Mouse (Mus musculus) midbrain, embryonic 10.5 days (tissue): ENCODE results near the gene Ctf2. TPM values are rescaled to one million over a fixed set of nuclear protein-coding genes. Genes with fewer than 3 reads are reported as not detected.
"Not testable (repeated sequence)": the region's sequence is repeated elsewhere in the genome, so short reads cannot be mapped to it uniquely, and the experiment has no call there.

Experiments used
- DNase-seq: peaks from one replicate; pipeline ENCODE4 v3.0.0-alpha.2; 2017; ENCODE audit warnings: low spot score
- H3K27ac ChIP-seq: fragments of 300-500 bp; sonication (generic); replicated peaks from 2 replicates; pipeline ENCODE4 v1.5.1; 2016; ENCODE audit warnings: mild to moderate bottlenecking
- H3K27me3 ChIP-seq: fragments of 300-500 bp; sonication (generic); 2 replicates; pipeline ENCODE4 v1.6.1; 2016; ENCODE audit warnings: low read depth, mild to moderate bottlenecking; ENCODE audit not compliant: poor library complexity, severe bottlenecking
- H3K36me3 ChIP-seq: fragments of 300-500 bp; sonication (generic); 2 replicates; pipeline ENCODE4 v1.6.1; 2016; ENCODE audit warnings: mild to moderate bottlenecking, moderate library complexity
- H3K4me1 ChIP-seq: fragments of 300-500 bp; sonication (generic); 2 replicates; pipeline ENCODE4 v1.6.1; 2016
- H3K4me3 ChIP-seq: fragments of 300-500 bp; sonication (generic); 2 replicates; pipeline ENCODE4 v1.5.1; 2016; ENCODE audit warnings: mild to moderate bottlenecking, moderate library complexity
- H3K9me3 ChIP-seq: fragments of 300-500 bp; sonication (generic); replicated peaks from 2 replicates; pipeline ENCODE4 v1.6.1; 2016; ENCODE audit warnings: mild to moderate bottlenecking
- WGBS: fragments of 180-500 bp; shearing (Covaris S2); methylation state at CpG from one replicate; pipeline ENCODE4 v1.1.7; 2016; 5-methylcytosine and 5-hydroxymethylcytosine counted together
- polyA plus RNA-seq: library from polyadenylated mRNA; unstranded; fragments of >200 nt; fragmentation: Nextera tagmentation; extraction: Ambion mirVana; gene quantifications from 2 replicates; pipeline ENCODE4 v1.2.1, GENCODE M21; 2016

Gene Ctf2
- polyA plus RNA-seq: 0.22 and 0.36 TPM in 2 replicates

- not testable (repeated sequence) for H3K27me3 ChIP-seq, H3K4me3 ChIP-seq, H3K4me1 ChIP-seq, H3K36me3 ChIP-seq, DNase-seq, H3K27ac ChIP-seq, H3K9me3 ChIP-seq
- WGBS: 89% methylated on average over 1 of the region's 5 CpGs
Observed at GRCm38 (mm10) chr7:127732066-127732465, at the start of gene Ctf2. Gene Ctf2 (minus strand): TSS chr7:127732166.

GRCm38 (mm10) chr7:127778350-127778749 is 46.4 kb upstream of the Ctf2 start:
- WGBS: 78% methylated on average over 4 of the region's 4 CpGs
- peak overlapping the region; percentile 97 for H3K4me3 ChIP-seq
- peak overlapping the region; percentile 100 for H3K27ac ChIP-seq
- no peak for DNase-seq
- peaks cover 21% of the 10 kb centered on the region for H3K4me1 ChIP-seq
- no peaks in the 10 kb centered on the region for H3K9me3 ChIP-seq
- H3K27me3 ChIP-seq: no peaks in the 10 kb centered on the region
- H3K36me3 ChIP-seq: peaks cover 49% of the 10 kb centered on the region

GRCm38 (mm10) chr7:127777474-127778266 is 45.7 kb upstream of the Ctf2 start:
- DNase-seq: peak; percentile 79
- H3K4me3 ChIP-seq: peak overlapping the region; percentile 97
- H3K27me3 ChIP-seq: no peaks in the 10 kb centered on the region
- 4% methylated on average over 60 of the region's 66 CpGs for WGBS
- peaks cover 21% of the 10 kb centered on the region for H3K4me1 ChIP-seq
- H3K9me3 ChIP-seq: no peaks in the 10 kb centered on the region
- H3K27ac ChIP-seq: peak overlapping the region; percentile 100
- peaks cover 43% of the 10 kb centered on the region for H3K36me3 ChIP-seq

- WGBS: under 1% methylated on average over 69 of the region's 70 CpGs
- peak overlapping the region; percentile 100 for H3K27ac ChIP-seq
- H3K4me1 ChIP-seq: peaks cover 21% of the 10 kb centered on the region
- DNase-seq: peak; percentile 95
- H3K4me3 ChIP-seq: peak overlapping the region; percentile 97
- H3K9me3 ChIP-seq: no peaks in the 10 kb centered on the region
- peaks cover 36% of the 10 kb centered on the region for H3K36me3 ChIP-seq
- no peaks in the 10 kb centered on the region for H3K27me3 ChIP-seq
Observed at GRCm38 (mm10) chr7:127776878-127777473, 45.0 kb upstream of the Ctf2 start.

DNA sequence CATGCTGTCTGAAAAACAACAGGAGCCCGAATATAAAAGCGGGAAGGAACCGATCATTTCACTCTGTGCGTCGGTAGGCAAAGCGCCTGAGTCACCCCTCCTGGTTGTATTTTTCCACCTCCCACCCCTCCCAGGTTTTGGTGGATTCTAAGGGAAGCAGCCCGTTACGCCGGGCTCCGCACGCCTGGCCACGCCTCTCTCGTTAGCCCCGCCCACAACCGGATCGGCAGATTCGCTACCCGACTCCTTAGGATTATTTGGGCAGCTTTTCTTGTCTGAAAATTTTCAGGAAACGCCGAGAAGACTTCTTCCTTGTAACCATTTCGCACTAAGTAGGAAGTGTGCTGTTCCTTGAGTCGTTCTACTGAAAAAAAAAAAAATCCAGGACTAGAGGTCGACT is 44.5 kb upstream of the Ctf2 start, which contains the start of gene Setd1a:
Gene Setd1a (plus strand): TSS at position 245 of the 400 bp plus-strand sequence.
- Histone ChIP-seq H3K9me3 (no peaks in the 10 kb centered on the region), H3K27me3 (no peaks in the 10 kb centered on the region), H3K4me3 (peak within 1 kb of the TSS; percentile 97), H3K36me3 (peaks cover 31% of the 10 kb centered on the region), H3K27ac (peak within 1 kb of the TSS; percentile 100), H3K4me1 (peaks cover 22% of the 10 kb centered on the region)
- DNase-seq: peak; percentile 85
- WGBS: under 1% methylated on average over 23 of the region's 23 CpGs

- 77% methylated on average over 7 of the region's 7 CpGs for WGBS
- not testable (repeated sequence) for H3K27me3 ChIP-seq, DNase-seq, H3K9me3 ChIP-seq
- peak overlapping the region; percentile 97 for H3K4me3 ChIP-seq
- peaks cover 25% of the 10 kb centered on the region for H3K36me3 ChIP-seq
- peak overlapping the region; percentile 100 for H3K27ac ChIP-seq
- peaks cover 28% of the 10 kb centered on the region for H3K4me1 ChIP-seq
Observed at GRCm38 (mm10) chr7:127775837-127776236, 43.9 kb upstream of the Ctf2 start.

- peak; percentile 63 for DNase-seq
- 48% methylated on average over 9 of the region's 9 CpGs for WGBS
- H3K27me3 ChIP-seq: no peaks in the 10 kb centered on the region
- peaks cover 48% of the 10 kb centered on the region for H3K4me1 ChIP-seq
- H3K9me3 ChIP-seq: no peaks in the 10 kb centered on the region
- H3K27ac ChIP-seq: no peak overlapping the region
- H3K36me3 ChIP-seq: peaks cover 5% of the 10 kb centered on the region
- H3K4me3 ChIP-seq: peak overlapping the region; percentile 16; the same call in 1 of the 2 replicates
Observed at GRCm38 (mm10) chr7:127773664-127774384, 41.9 kb upstream of the Ctf2 start.

DNA sequence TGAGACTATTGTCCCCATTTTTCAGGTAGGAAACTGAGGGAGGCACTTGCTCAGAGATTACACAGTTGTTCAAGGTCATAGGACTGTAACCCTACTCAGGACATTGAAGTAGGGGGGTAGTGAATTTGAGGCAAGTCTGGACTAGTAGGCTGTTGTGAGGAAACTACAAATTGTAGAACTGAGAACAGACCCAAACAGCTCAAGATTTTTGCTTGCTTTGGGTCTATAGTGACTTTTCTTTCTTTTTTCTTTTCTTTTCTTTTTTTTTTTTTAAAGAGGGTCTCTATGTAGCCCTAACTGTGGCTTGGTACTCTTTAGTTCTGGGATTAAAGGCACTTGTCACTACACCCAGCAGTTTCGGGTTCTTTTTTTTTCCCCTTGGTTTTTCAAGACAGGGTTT is 40.6 kb upstream of the Ctf2 start:
- Histone ChIP-seq H3K9me3 (no peaks in the 10 kb centered on the region), H3K27ac (no peak overlapping the region), H3K27me3 (no peaks in the 10 kb centered on the region), H3K4me1 (peaks cover 48% of the 10 kb centered on the region), H3K36me3 (peaks cover 11% of the 10 kb centered on the region), H3K4me3 (no peak overlapping the region)
- WGBS: 93% methylated on average over 1 of the region's 1 CpGs
- DNase-seq: no peak

GRCm38 (mm10) chr7:127772080-127772479 is 40.1 kb upstream of the Ctf2 start:
- no peak overlapping the region for H3K27ac ChIP-seq
- H3K4me1 ChIP-seq: peaks cover 48% of the 10 kb centered on the region
- no peak overlapping the region for H3K4me3 ChIP-seq
- no peaks in the 10 kb centered on the region for H3K27me3 ChIP-seq
- DNase-seq: no peak
- WGBS: 87% methylated on average over 3 of the region's 3 CpGs
- H3K36me3 ChIP-seq: peaks cover 15% of the 10 kb centered on the region
- no peaks in the 10 kb centered on the region for H3K9me3 ChIP-seq

GRCm38 (mm10) chr7:127771262-127771661 is 39.3 kb upstream of the Ctf2 start:
- no peak for DNase-seq
- Histone ChIP-seq H3K4me1 (peaks cover 47% of the 10 kb centered on the region), H3K27me3 (no peaks in the 10 kb centered on the region), H3K36me3 (peaks cover 24% of the 10 kb centered on the region), H3K27ac (no peak overlapping the region), H3K4me3 (0 out of 2 replicates have a peak overlapping the region, but pooled peaks have one; percentile 9), H3K9me3 (no peaks in the 10 kb centered on the region)
- 77% methylated on average over 5 of the region's 5 CpGs for WGBS

GRCm38 (mm10) chr7:127770039-127770905 is 38.3 kb upstream of the Ctf2 start:
- H3K4me1 ChIP-seq: peaks cover 44% of the 10 kb centered on the region
- H3K9me3 ChIP-seq: no peaks in the 10 kb centered on the region
- DNase-seq: no peak
- no peaks in the 10 kb centered on the region for H3K27me3 ChIP-seq
- H3K27ac ChIP-seq: peak overlapping the region; percentile 87
- peak overlapping the region; percentile 61 for H3K4me3 ChIP-seq
- H3K36me3 ChIP-seq: peaks cover 33% of the 10 kb centered on the region
- WGBS: 8% methylated on average over 27 of the region's 27 CpGs

DNA sequence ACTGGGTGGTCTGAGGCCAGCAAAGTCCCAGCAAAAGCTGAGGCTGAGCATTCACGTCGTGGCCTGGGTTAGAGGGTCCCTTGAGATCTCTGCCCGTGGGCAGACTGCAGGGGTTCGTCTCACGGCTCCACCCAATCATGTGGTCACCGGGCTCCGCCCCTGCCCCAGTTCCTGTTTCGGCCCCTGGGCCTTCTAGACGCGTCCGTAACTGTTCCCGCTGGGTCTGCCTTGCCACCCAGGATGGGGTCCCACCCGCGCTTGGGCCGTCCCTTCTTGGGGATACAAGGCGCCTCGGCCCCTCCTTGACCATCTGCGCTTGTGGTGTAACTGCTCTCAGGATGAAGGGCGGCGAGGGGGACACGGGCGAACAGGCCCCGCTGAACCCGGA is 37.7 kb upstream of the Ctf2 start, which contains the start of gene Orai3:
Gene Orai3 (plus strand): TSS at position 165 of the 388 bp plus-strand sequence.
- Histone ChIP-seq H3K4me1 (peaks cover 44% of the 10 kb centered on the region), H3K27me3 (no peaks in the 10 kb centered on the region), H3K36me3 (peaks cover 40% of the 10 kb centered on the region), H3K27ac (peak within 1 kb of the TSS; percentile 87), H3K4me3 (peak within 1 kb of the TSS; percentile 61), H3K9me3 (no peaks in the 10 kb centered on the region)
- WGBS: under 1% methylated on average over 24 of the region's 24 CpGs
- peak; percentile 80 for DNase-seq
